Mouse (Mus musculus) stomach, embryonic 16.5 days (tissue): ENCODE measurements around the gene Ptpn22. TPM values are rescaled to one million over a fixed set of nuclear protein-coding genes. Genes with fewer than 3 reads are reported as not detected.

Experiments used
- ATAC-seq: fragments of 200-750 bp; cut with Nextera tagmentation; 2 replicates; pipeline ENCODE4 v1.8.0; 2017; ENCODE audit warnings: moderate number of reproducible peaks, moderate TSS enrichment; ENCODE audit not compliant: insufficient read depth, low FRiP score
- H3K27ac ChIP-seq: fragments of 300-500 bp; sonication (generic); 2 replicates; pipeline ENCODE4 v1.5.1; 2014; ENCODE audit warnings: low read length
- H3K27me3 ChIP-seq: fragments of 300-500 bp; sonication (generic); 2 replicates; pipeline ENCODE4 v1.6.1; 2014; ENCODE audit warnings: low read length, control low read depth, mixed read lengths; ENCODE audit not compliant: control insufficient read depth, insufficient read depth
- H3K36me3 ChIP-seq: fragments of 300-500 bp; sonication (generic); 2 replicates; pipeline ENCODE4 v1.6.1; 2014; ENCODE audit warnings: low read length; ENCODE audit not compliant: control insufficient read depth, insufficient read depth
- H3K4me1 ChIP-seq: fragments of 300-500 bp; sonication (generic); 2 replicates; pipeline ENCODE4 v1.6.1; 2014; ENCODE audit warnings: low read length, control low read depth, mixed read lengths; ENCODE audit not compliant: control insufficient read depth, insufficient read depth
- H3K4me2 ChIP-seq: fragments of 300-500 bp; sonication (generic); 2 replicates; pipeline ENCODE4 v1.6.1; 2014; ENCODE audit warnings: low read depth, low read length, mixed read lengths
- H3K4me3 ChIP-seq: fragments of 300-500 bp; sonication (generic); replicated peaks from 2 replicates; pipeline ENCODE4 v1.5.1; 2014; ENCODE audit warnings: mild to moderate bottlenecking, low read length
- H3K9ac ChIP-seq: fragments of 300-500 bp; sonication (generic); 2 replicates; pipeline ENCODE4 v1.6.1; 2014; ENCODE audit warnings: low read length
- H3K9me3 ChIP-seq: fragments of 300-500 bp; sonication (generic); replicated peaks from 2 replicates; pipeline ENCODE4 v1.6.1; 2016; ENCODE audit warnings: low read length, control low read depth; ENCODE audit not compliant: control insufficient read depth
- WGBS: fragments of 180-500 bp; shearing (Covaris S2); extraction: QIAGEN DNeasy Blood & Tissue Kit; methylation state at CpG from one replicate; pipeline ENCODE4 v1.1.7; 2014; 5-methylcytosine and 5-hydroxymethylcytosine counted together
- polyA plus RNA-seq: library from polyadenylated mRNA; unstranded; fragments of >200 nt; fragmentation: Nextera tagmentation; extraction: Ambion mirVana; gene quantifications from 2 replicates; pipeline ENCODE4 v1.2.1, GENCODE M21; 2015

The Ptpn22 gene
- polyA plus RNA-seq, 1 experiment from 2014 or later = 3.2 TPM

DNA sequence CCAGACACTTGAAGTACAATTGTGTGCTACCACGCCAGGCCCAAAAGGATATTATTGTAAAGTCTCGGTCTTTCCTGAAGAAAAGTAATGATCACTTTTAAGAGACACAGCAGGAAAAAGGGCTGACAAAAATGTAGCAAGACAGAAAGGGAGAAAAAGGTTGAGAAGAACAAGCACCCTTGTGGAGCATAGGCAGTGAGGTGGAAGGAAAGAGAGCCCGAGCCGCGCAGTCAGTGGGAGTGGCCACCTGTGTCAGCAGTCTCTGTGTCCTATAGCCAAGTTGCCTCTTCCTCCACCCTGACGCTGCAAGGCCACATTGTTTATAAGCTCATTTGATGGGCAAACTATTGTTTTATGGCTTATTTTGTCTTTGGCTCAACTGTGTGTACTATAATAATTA, 67.9 kb downstream of the Ptpn22 start:
- H3K4me3 ChIP-seq = no peak overlapping the region
- 72% methylated on average over 6 of the region's 6 CpGs for WGBS
- no peaks in the 10 kb centered on the region for H3K27me3 ChIP-seq
- H3K4me2 ChIP-seq = no peak overlapping the region
- no peaks in the 10 kb centered on the region for H3K9me3 ChIP-seq
- H3K9ac ChIP-seq = no peak overlapping the region
- peaks cover 9% of the 10 kb centered on the region for H3K4me1 ChIP-seq
- ATAC-seq = no peak
- H3K27ac ChIP-seq = no peak overlapping the region
- 0 out of 2 replicates have a peak, but pooled peaks cover 2% of the 10 kb centered on the region for H3K36me3 ChIP-seq

DNA sequence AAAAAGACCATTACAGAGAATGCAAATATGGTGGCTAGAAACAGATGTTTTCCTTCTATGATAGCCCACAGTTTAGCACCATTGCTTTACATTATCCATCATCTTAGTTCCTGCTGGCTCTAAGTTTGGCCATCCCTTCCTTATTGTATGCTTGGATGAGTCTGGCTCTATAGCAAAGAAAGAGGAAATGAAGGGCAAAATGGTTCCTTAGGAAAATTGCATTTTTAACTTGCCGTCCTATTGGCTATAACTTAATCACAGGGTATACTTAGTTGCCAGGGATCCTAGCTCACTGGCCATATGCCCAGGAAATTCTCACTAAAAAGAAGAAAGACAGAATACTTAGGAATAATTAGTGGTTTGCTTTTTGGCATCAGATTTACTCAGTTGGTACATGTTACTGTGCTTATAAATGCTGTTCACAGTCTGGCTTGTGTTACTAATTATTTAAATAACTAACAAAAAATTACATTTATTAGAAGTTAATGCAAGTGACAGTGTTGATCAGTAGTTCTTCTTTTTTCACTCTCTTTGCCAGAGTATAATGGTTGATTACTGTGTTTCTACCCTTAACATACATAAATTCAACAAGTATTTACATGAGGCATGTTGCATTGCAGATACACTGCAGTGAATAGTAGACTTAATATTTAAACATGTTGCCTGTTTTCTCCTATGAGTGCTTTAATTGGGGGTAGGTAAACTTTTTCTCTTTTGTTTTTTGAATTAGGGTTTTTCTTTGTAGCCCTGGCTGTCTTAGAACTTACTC, 85.4 kb downstream of the Ptpn22 start:
- H3K9ac ChIP-seq = no peak overlapping the region
- no peak overlapping the region for H3K4me3 ChIP-seq
- no peaks in the 10 kb centered on the region for H3K9me3 ChIP-seq
- H3K36me3 ChIP-seq = no peaks in the 10 kb centered on the region
- H3K4me1 ChIP-seq = 0 out of 2 replicates have a peak, but pooled peaks cover 4% of the 10 kb centered on the region
- WGBS = 76% methylated on average over 1 of the region's 1 CpGs
- no peaks in the 10 kb centered on the region for H3K27me3 ChIP-seq
- no peak for ATAC-seq
- H3K27ac ChIP-seq = no peak overlapping the region
- no peak overlapping the region for H3K4me2 ChIP-seq

DNA sequence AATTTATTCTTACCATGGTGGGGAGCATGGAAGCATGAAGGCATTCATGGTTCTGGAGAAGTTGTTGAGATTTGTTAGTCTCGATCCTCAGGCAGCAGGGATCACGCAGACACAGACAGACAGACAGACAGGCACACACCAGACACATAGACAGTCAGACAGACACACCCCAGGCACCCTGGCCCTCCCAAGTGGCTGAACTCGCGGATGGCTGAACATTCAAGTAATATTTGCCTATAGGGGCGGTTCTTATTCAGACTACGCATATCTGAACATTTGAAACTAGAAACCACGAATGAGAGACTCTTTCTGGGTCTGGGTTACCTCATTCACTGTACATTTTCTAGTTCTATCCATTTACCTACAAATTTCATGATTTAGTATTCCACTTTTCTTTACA, 89.1 kb downstream of the Ptpn22 start:
- Histone ChIP-seq H3K9me3 (no peaks in the 10 kb centered on the region), H3K27me3 (no peaks in the 10 kb centered on the region), H3K4me2 (no peak overlapping the region), H3K27ac (no peak overlapping the region), H3K36me3 (no peaks in the 10 kb centered on the region), H3K9ac (no peak overlapping the region), H3K4me1 (0 out of 2 replicates have a peak, but pooled peaks cover 4% of the 10 kb centered on the region), H3K4me3 (no peak overlapping the region)
- ATAC-seq = no peak
- 82% methylated on average over 7 of the region's 7 CpGs for WGBS

DNA sequence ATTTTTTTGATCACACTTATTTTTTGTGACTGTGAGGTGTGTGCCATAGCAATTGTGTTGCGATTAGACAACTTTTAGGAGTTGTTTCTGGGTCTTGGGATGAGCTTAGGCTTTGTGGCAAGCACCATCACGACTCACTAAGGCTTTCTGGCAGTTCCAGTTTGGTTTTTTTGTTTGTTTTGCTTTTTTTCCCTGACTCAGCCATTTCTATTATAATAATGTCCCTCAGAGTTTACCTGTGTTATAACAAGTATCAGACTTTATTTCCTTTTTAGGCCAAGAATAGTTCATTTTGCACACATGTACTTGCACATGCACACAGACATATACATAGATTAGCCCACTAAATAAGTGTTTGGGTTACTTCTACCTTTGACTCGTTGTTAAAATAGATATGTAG, 101.0 kb downstream of the Ptpn22 start:
- Histone ChIP-seq H3K27me3 (no peaks in the 10 kb centered on the region), H3K36me3 (peaks cover 2% of the 10 kb centered on the region; the same call in 1 of the 2 replicates), H3K27ac (no peak overlapping the region), H3K4me2 (no peak overlapping the region), H3K4me1 (no peaks in the 10 kb centered on the region), H3K4me3 (no peak overlapping the region), H3K9me3 (no peaks in the 10 kb centered on the region), H3K9ac (no peak overlapping the region)
- no peak for ATAC-seq
- WGBS = 86% methylated on average over 3 of the region's 3 CpGs

Other genes with a start within 250 kb of the Ptpn22 start
- gene Atg4a-ps, start 213.7 kb upstream of the Ptpn22 start, polyA plus RNA-seq = 0.12 and 0.37 TPM in 2 replicates
- 51.8 and 57.3 TPM in 2 replicates for gene Olfml3, start 121.8 kb upstream of the Ptpn22 start, polyA plus RNA-seq
- gene Gm10964, start 120.4 kb upstream of the Ptpn22 start, polyA plus RNA-seq = not detected in 2 replicates
- 10.9 and 11.3 TPM in 2 replicates for gene Hipk1, start 68.2 kb upstream of the Ptpn22 start, polyA plus RNA-seq
- gene Dclre1b, start 50.4 kb upstream of the Ptpn22 start, polyA plus RNA-seq = 17.6 and 20.0 TPM in 2 replicates
- gene Ap4b1, start 50.3 kb upstream of the Ptpn22 start, polyA plus RNA-seq = 20.1 and 22.0 TPM in 2 replicates
- 1.1 TPM in 1 of 2 replicates, not detected in the other for gene Gm43064, start 50.2 kb upstream of the Ptpn22 start, polyA plus RNA-seq
- gene Bcl2l15, start 27.2 kb upstream of the Ptpn22 start, polyA plus RNA-seq = 0.70 and 1.3 TPM in 2 replicates
- 6.3 and 7.3 TPM in 2 replicates for gene Rsbn1, start 54.3 kb downstream of the Ptpn22 start, polyA plus RNA-seq
- gene Phtf1, start 108.3 kb downstream of the Ptpn22 start, polyA plus RNA-seq = 17.3 and 17.9 TPM in 2 replicates